Mouse (Mus musculus) A20 (cell line): Measurements from ENCODE around the gene Cox17.

ENCODE experiments used
- DNase-seq: peaks from one replicate; pipeline ENCODE4 v3.0.0-alpha.2; 2011; ENCODE audit warnings: low read depth, low spot score

Gene Cox17

GRCm38 (mm10) chr16:38392126-38392894 is 45.5 kb downstream of the Cox17 start:
- DNase-seq = no peak

- no peak for DNase-seq
Observed at GRCm38 (mm10) chr16:38394191-38394618, 47.4 kb downstream of the Cox17 start.

- peak; percentile 53 for DNase-seq
Observed at GRCm38 (mm10) chr16:38395060-38395730, 48.4 kb downstream of the Cox17 start.

GRCm38 (mm10) chr16:38396155-38396554 is 49.4 kb downstream of the Cox17 start:
- DNase-seq = peak; percentile 44

GRCm38 (mm10) chr16:38398266-38398665 is 51.5 kb downstream of the Cox17 start:
- no peak for DNase-seq

- DNase-seq = no peak
Observed at GRCm38 (mm10) chr16:38399076-38399475, 52.3 kb downstream of the Cox17 start.

GRCm38 (mm10) chr16:38399531-38400231 is 52.9 kb downstream of the Cox17 start:
- peak; percentile 83 for DNase-seq

GRCm38 (mm10) chr16:38400311-38400960 is 53.6 kb downstream of the Cox17 start:
- DNase-seq = no peak

- no peak for DNase-seq
Observed at GRCm38 (mm10) chr16:38401468-38401867, 54.7 kb downstream of the Cox17 start.
